Mouse (Mus musculus) hindbrain, embryonic 16.5 days (tissue): ENCODE measurements around the gene Sfmbt2. TPM values are rescaled to one million over a fixed set of nuclear protein-coding genes. Genes with fewer than 3 reads are reported as not detected.

Source experiments
- ATAC-seq: fragments of 200-750 bp; cut with Nextera tagmentation; 2 replicates; pipeline ENCODE4 v1.8.0; 2017; ENCODE audit warnings: moderate TSS enrichment, moderate library complexity
- H3K27ac ChIP-seq: fragments of 300-500 bp; sonication (generic); 2 replicates; pipeline ENCODE4 v1.5.1; 2014; ENCODE audit warnings: low read depth, mild to moderate bottlenecking, control low read depth, low read length, moderate library complexity
- H3K27me3 ChIP-seq: fragments of 300-500 bp; sonication (generic); replicated peaks from 2 replicates; pipeline ENCODE4 v1.6.1; 2014; ENCODE audit warnings: low read length; ENCODE audit not compliant: control insufficient read depth, insufficient read depth
- H3K36me3 ChIP-seq: fragments of 300-500 bp; sonication (generic); 2 replicates; pipeline ENCODE4 v1.6.1; 2014; ENCODE audit warnings: mild to moderate bottlenecking, low read length, moderate library complexity, mixed read lengths; ENCODE audit not compliant: control insufficient read depth, insufficient read depth
- H3K4me1 ChIP-seq: fragments of 300-500 bp; sonication (generic); 2 replicates; pipeline ENCODE4 v1.6.1; 2014; ENCODE audit warnings: low read depth, low read length; ENCODE audit not compliant: control insufficient read depth, insufficient read depth
- H3K4me2 ChIP-seq: fragments of 300-500 bp; sonication (generic); 2 replicates; pipeline ENCODE4 v1.6.1; 2014; ENCODE audit warnings: mild to moderate bottlenecking, low read length, control low read depth, moderate library complexity
- H3K4me3 ChIP-seq: fragments of 300-500 bp; sonication (generic); 2 replicates; pipeline ENCODE4 v1.5.1; 2014; ENCODE audit warnings: mild to moderate bottlenecking, low read length, control low read depth, moderate library complexity
- H3K9ac ChIP-seq: fragments of 300-500 bp; sonication (generic); 2 replicates; pipeline ENCODE4 v1.6.1; 2014; ENCODE audit warnings: low read depth, mild to moderate bottlenecking, control low read depth, low read length, moderate library complexity
- H3K9me3 ChIP-seq: fragments of 300-500 bp; sonication (generic); 2 replicates; pipeline ENCODE4 v1.6.1; 2014; ENCODE audit warnings: mild to moderate bottlenecking, low read length, moderate library complexity; ENCODE audit not compliant: control insufficient read depth
- WGBS: fragments of 180-500 bp; shearing (Covaris S2); extraction: QIAGEN DNeasy Blood & Tissue Kit; methylation state at CpG from one replicate; pipeline ENCODE4 v1.1.7; 2014; 5-methylcytosine and 5-hydroxymethylcytosine counted together
- polyA plus RNA-seq: library from polyadenylated mRNA; unstranded; fragments of >200 nt; fragmentation: Nextera tagmentation; extraction: Ambion mirVana; gene quantifications from 2 replicates; pipeline ENCODE4 v1.2.1, GENCODE M21; 2015

Sfmbt2 gene
- polyA plus RNA-seq, 1 experiment from 2014 or later: 6.6 TPM

- Histone ChIP-seq H3K27ac (no peak overlapping the region), H3K4me3 (no peak overlapping the region), H3K27me3 (no peaks in the 10 kb centered on the region), H3K9me3 (no peaks in the 10 kb centered on the region), H3K4me1 (no peaks in the 10 kb centered on the region), H3K4me2 (no peak overlapping the region), H3K9ac (no peak overlapping the region), H3K36me3 (no peaks in the 10 kb centered on the region)
- 88% methylated on average over 3 of the region's 3 CpGs for WGBS
- no peak for ATAC-seq
Observed at GRCm38 (mm10) chr2:10565491-10565890, 195.2 kb downstream of the Sfmbt2 start.

GRCm38 (mm10) chr2:10569392-10569791, 199.1 kb downstream of the Sfmbt2 start:
- Histone ChIP-seq H3K9me3 (no peaks in the 10 kb centered on the region), H3K27ac (no peak overlapping the region), H3K27me3 (no peaks in the 10 kb centered on the region), H3K4me1 (no peaks in the 10 kb centered on the region), H3K9ac (no peak overlapping the region), H3K36me3 (no peaks in the 10 kb centered on the region), H3K4me2 (no peak overlapping the region), H3K4me3 (no peak overlapping the region)
- 35% methylated on average over 6 of the region's 6 CpGs for WGBS
- peak; percentile 72 for ATAC-seq

- no peak for ATAC-seq
- H3K36me3 ChIP-seq: no peaks in the 10 kb centered on the region
- WGBS: 92% methylated on average over 4 of the region's 4 CpGs
Observed at GRCm38 (mm10) chr2:10572311-10572710, 202.0 kb downstream of the Sfmbt2 start.

GRCm38 (mm10) chr2:10575962-10576740, 205.8 kb downstream of the Sfmbt2 start:
- Histone ChIP-seq H3K27me3 (no peaks in the 10 kb centered on the region), H3K4me3 (no peak overlapping the region), H3K27ac (no peak overlapping the region), H3K9me3 (no peaks in the 10 kb centered on the region), H3K9ac (no peak overlapping the region), H3K36me3 (no peaks in the 10 kb centered on the region), H3K4me2 (no peak overlapping the region), H3K4me1 (no peaks in the 10 kb centered on the region)
- 88% methylated on average over 3 of the region's 3 CpGs for WGBS
- no peak for ATAC-seq

More at GRCm38 (mm10) chr2:10572311-10572710, 202.0 kb downstream of the Sfmbt2 start:
- H3K9ac ChIP-seq: no peak overlapping the region
- no peak overlapping the region for H3K4me3 ChIP-seq
- H3K4me1 ChIP-seq: no peaks in the 10 kb centered on the region
- no peak overlapping the region for H3K27ac ChIP-seq
- no peaks in the 10 kb centered on the region for H3K9me3 ChIP-seq
- H3K4me2 ChIP-seq: no peak overlapping the region
- H3K27me3 ChIP-seq: no peaks in the 10 kb centered on the region

GRCm38 (mm10) chr2:10582673-10583072, 212.4 kb downstream of the Sfmbt2 start:
- no peaks in the 10 kb centered on the region for H3K4me1 ChIP-seq
- 70% methylated on average over 4 of the region's 4 CpGs for WGBS
- no peak overlapping the region for H3K4me3 ChIP-seq
- no peaks in the 10 kb centered on the region for H3K27me3 ChIP-seq
- H3K27ac ChIP-seq: no peak overlapping the region
- no peaks in the 10 kb centered on the region for H3K36me3 ChIP-seq
- no peak overlapping the region for H3K9ac ChIP-seq
- H3K9me3 ChIP-seq: no peaks in the 10 kb centered on the region
- ATAC-seq: no peak
- no peak overlapping the region for H3K4me2 ChIP-seq

- Histone ChIP-seq H3K9me3 (no peaks in the 10 kb centered on the region), H3K36me3 (no peaks in the 10 kb centered on the region), H3K27me3 (no peaks in the 10 kb centered on the region), H3K4me2 (no peak overlapping the region), H3K4me3 (no peak overlapping the region), H3K4me1 (no peaks in the 10 kb centered on the region), H3K27ac (no peak overlapping the region), H3K9ac (no peak overlapping the region)
- 80% methylated on average over 5 of the region's 5 CpGs for WGBS
- no peak for ATAC-seq
Observed at GRCm38 (mm10) chr2:10583103-10583502, 212.8 kb downstream of the Sfmbt2 start.

- WGBS: 76% methylated on average over 5 of the region's 5 CpGs
- H3K4me3 ChIP-seq: no peak overlapping the region
- no peak overlapping the region for H3K9ac ChIP-seq
- H3K4me2 ChIP-seq: no peak overlapping the region
- no peaks in the 10 kb centered on the region for H3K9me3 ChIP-seq
- no peaks in the 10 kb centered on the region for H3K4me1 ChIP-seq
- ATAC-seq: no peak
- H3K27ac ChIP-seq: no peak overlapping the region
- H3K36me3 ChIP-seq: no peaks in the 10 kb centered on the region
- no peaks in the 10 kb centered on the region for H3K27me3 ChIP-seq
Observed at GRCm38 (mm10) chr2:10591310-10591709, 221.0 kb downstream of the Sfmbt2 start.

- no peak overlapping the region for H3K4me2 ChIP-seq
- H3K4me3 ChIP-seq: no peak overlapping the region
- H3K9ac ChIP-seq: no peak overlapping the region
- no peaks in the 10 kb centered on the region for H3K4me1 ChIP-seq
- no peak for ATAC-seq
- WGBS: 63% methylated on average over 2 of the region's 2 CpGs
- no peaks in the 10 kb centered on the region for H3K36me3 ChIP-seq
- no peak overlapping the region for H3K27ac ChIP-seq
- H3K9me3 ChIP-seq: no peaks in the 10 kb centered on the region
- H3K27me3 ChIP-seq: no peaks in the 10 kb centered on the region
Observed at GRCm38 (mm10) chr2:10615500-10615899, 245.2 kb downstream of the Sfmbt2 start.
